Comparison of ENCODE assay signal across 8 mouse cellular contexts in the genomic region with DNA sequence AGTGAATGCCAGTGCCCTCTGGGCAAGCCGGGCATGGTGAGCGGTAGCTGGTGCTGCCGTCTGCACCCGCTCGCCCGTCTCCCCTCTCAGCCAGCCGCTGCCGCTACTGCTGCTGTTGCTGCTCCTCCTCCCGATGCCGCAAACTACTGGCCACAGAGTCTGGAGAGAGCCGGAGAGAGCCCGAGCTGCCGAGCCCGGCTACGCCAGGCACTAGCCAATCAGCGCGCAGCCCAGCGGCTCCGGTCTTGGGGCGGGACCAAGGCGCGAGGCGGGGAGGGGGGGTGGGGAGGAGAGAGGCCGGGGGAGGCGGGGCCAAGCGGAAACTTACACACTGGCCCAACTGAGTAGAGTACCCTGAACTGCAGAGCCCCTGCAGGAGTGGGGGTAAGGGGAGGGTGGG. TPM values are rescaled to one million over a fixed set of nuclear protein-coding genes. Genes with fewer than 3 reads are reported as not detected.
DNase-seq lines count a peak whose midpoint lies in the region; ATAC-seq and TF ChIP-seq lines count a peak whose summit lies in the region.

TSS of gene Pcdh19 (minus strand) at position 148 of the 400 bp plus-strand sequence.

- H3K27me3 ChIP-seq in lung, postnatal 0 days (replicated peaks; ENCODE audit: insufficient read depth, low read length) = 0 out of 2 replicates have a peak, but pooled peaks cover 13% of the 10 kb centered on the region

- H3K27ac ChIP-seq in lung, postnatal 0 days (ENCODE audit: low read length) = no peak within 1 kb of the TSS

- no peak within 1 kb of the TSS for H3K9ac ChIP-seq in lung, postnatal 0 days (replicated peaks; ENCODE audit: low read depth)

- H3K4me2 ChIP-seq in lung, postnatal 0 days (replicated peaks; ENCODE audit: low read depth, low read length) = peak within 1 kb of the TSS; percentile 73

- H3K36me3 ChIP-seq in lung, postnatal 0 days (ENCODE audit: insufficient read depth, low read length) = no peaks in the 10 kb centered on the region

- no peaks in the 10 kb centered on the region for H3K4me1 ChIP-seq in lung, postnatal 0 days (ENCODE audit: insufficient read depth, low read depth, low read length)

- H3K4me3 ChIP-seq in lung, postnatal 0 days (ENCODE audit: low read depth, low read length) = peak within 1 kb of the TSS; percentile 43

- TF ChIP-seq EP300 in lung, postnatal 0 days (IDR thresholded peaks at IDR 0.05) = no peak

- no peaks in the 10 kb centered on the region for H3K9me3 ChIP-seq in lung, postnatal 0 days (ENCODE audit: low read length)

- 10% methylated on average over 11 of the region's 26 CpGs for whole genome bisulfite sequencing in lung, postnatal 0 days

- DNase-seq in R1 (ENCODE audit: low read depth, low spot score) = peak; percentile 66
- DNase-seq in cerebellum, adult 8-10 months = peak; percentile 24
- peak; percentile 37 to 80 for DNase-seq in frontal cortex, adult 2 months (ENCODE audit: extremely low spot score in 1 of 2, low spot score in 1 of 2)
- DNase-seq in layer of hippocampus, adult 9-11 months = peak; percentile 64
- DNase-seq in lung, postnatal 0 days (ENCODE audit: low spot score) = peak; percentile 80
- peak; percentile 56 for DNase-seq in retina, postnatal 7 days (ENCODE audit: low read depth, low spot score)

- peak; percentile 61 to 72 for ATAC-seq in hematopoietic stem cell, adult 5-6 weeks (replicated peaks in 1 of 2; ENCODE audit: insufficient read depth in 1 of 2, low FRiP score in 2 of 2, low TSS enrichment in 1 of 2, low read depth in 1 of 2, poor library complexity in 2 of 2, severe bottlenecking in 2 of 2)
- peak; percentile 95 for ATAC-seq in lung, postnatal 0 days
- no peak for ATAC-seq in monocyte, adult 5-6 weeks (replicated peaks; ENCODE audit: insufficient number of reproducible peaks, low FRiP score, low TSS enrichment, poor library complexity, severe bottlenecking)

- no peak for TF ChIP-seq CTCF in lung, postnatal 0 days (IDR thresholded peaks at IDR 0.05)

RNA-seq across cellular contexts. Expression of gene Pcdh19, which starts in this region (rescaled TPM):
- 7.0 and 10.5 TPM in 2 replicates for polyA plus RNA-seq in frontal cortex, adult 2 months (2012; rRNA removed)
- not detected in 2 replicates for total RNA-seq in hematopoietic stem cell, adult 5-6 weeks (2017)
- 0.39 and 0.62 TPM in 2 replicates for polyA plus RNA-seq in lung, postnatal 0 days (2015; fragmentation: Nextera tagmentation; extraction: Ambion mirVana)
- not detected in 3 replicates for total RNA-seq in monocyte, adult 5-6 weeks (2017)

Comparison
In these comparisons a context has a peak if more than half of its experiments do, and no peak if none do; other contexts are left out.
1. Peak in ATAC-seq in hematopoietic stem cell, adult 5-6 weeks; RNA of the gene not detected or under 1 TPM.
2. Peak in DNase-seq, ATAC-seq, H3K4me3 ChIP-seq and H3K4me2 ChIP-seq in lung, postnatal 0 days; RNA of the gene not detected or under 1 TPM.
3. DNase-seq: peak in every context shown above with its lines; median percentile 80 in lung, postnatal 0 days; 66 in R1; 64 in layer of hippocampus, adult 9-11 months; 58 in frontal cortex, adult 2 months; 56 in retina, postnatal 7 days; 24 in cerebellum, adult 8-10 months.